Mouse (Mus musculus): ENCODE results near the gene Tmbim1.

GRCm38 (mm10) chr1:74321396-74321795 is 16.0 kb upstream of the Tmbim1 start:
- TF ChIP-seq CTCF (IDR thresholded peaks at IDR 0.05) (no peak), EP300 (IDR thresholded peaks at IDR 0.05) (peak; percentile 60; the same call in 1 of the 2 replicates)
